Mouse (Mus musculus): Measurements from ENCODE around the gene Zfp207. TPM values are rescaled to one million over a fixed set of nuclear protein-coding genes. Genes with fewer than 3 reads are reported as not detected.
"Not testable (repeated sequence)": the region's sequence is repeated elsewhere in the genome, so short reads cannot be mapped to it uniquely, and the experiment has no call there.

Gene Zfp207
- polyA plus RNA-seq, 1 experiment from 2014 or later: 168 TPM

DNA sequence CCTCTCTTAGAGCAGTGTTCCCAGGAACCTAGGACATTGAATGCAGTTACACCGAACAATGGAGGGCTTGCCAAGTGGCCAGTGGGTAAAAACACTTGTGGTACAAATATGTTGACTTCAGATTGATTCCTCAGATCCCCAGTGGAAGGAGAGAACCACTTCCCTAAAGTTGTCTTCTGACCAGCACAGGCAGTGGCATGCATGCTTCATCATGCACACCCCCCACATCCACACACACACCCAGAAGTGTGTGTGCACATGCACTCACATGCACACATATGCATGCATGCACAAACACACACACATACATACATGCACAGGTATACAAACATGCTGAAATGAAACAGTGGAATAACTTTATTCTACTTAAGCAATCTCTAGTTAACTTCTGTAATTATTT, 36.7 kb downstream of the Zfp207 start:
- Histone ChIP-seq H3K27me3 (replicated peaks) (no peaks in the 10 kb centered on the region), H3K36me3 (peaks cover 21% of the 10 kb centered on the region), H3K4me3 (replicated peaks) (no peak overlapping the region), H3K9me3 (replicated peaks) (no peaks in the 10 kb centered on the region), H3K4me1 (no peaks in the 10 kb centered on the region), H3K4me2 (no peak overlapping the region), H3K27ac (replicated peaks) (no peak overlapping the region), H3K9ac (replicated peaks) (no peak overlapping the region)
- WGBS: 85% methylated on average over 1 of the region's 1 CpGs
- ATAC-seq (ENCODE audit: low FRiP score): no peak

- peaks cover 15% of the 10 kb centered on the region for H3K36me3 ChIP-seq
- WGBS: 79% methylated on average over 2 of the region's 2 CpGs
- H3K27me3 ChIP-seq (replicated peaks): no peaks in the 10 kb centered on the region
- no peak overlapping the region for H3K27ac ChIP-seq (replicated peaks)
- no peak overlapping the region for H3K4me2 ChIP-seq
- H3K9me3 ChIP-seq (replicated peaks): no peaks in the 10 kb centered on the region
- ATAC-seq (ENCODE audit: low FRiP score): no peak
- H3K4me3 ChIP-seq (replicated peaks): no peak overlapping the region
- H3K9ac ChIP-seq (replicated peaks): no peak overlapping the region
- no peaks in the 10 kb centered on the region for H3K4me1 ChIP-seq
Observed at GRCm38 (mm10) chr11:80420202-80420984, 37.3 kb downstream of the Zfp207 start.

GRCm38 (mm10) chr11:80421421-80422047, 38.5 kb downstream of the Zfp207 start:
- Histone ChIP-seq H3K4me2 (no peak overlapping the region), H3K27me3 (replicated peaks) (no peaks in the 10 kb centered on the region), H3K36me3 (peaks cover 8% of the 10 kb centered on the region), H3K27ac (replicated peaks) (no peak overlapping the region), H3K4me1 (no peaks in the 10 kb centered on the region), H3K9me3 (replicated peaks) (no peaks in the 10 kb centered on the region), H3K9ac (replicated peaks) (no peak overlapping the region), H3K4me3 (replicated peaks) (no peak overlapping the region)
- 84% methylated on average over 7 of the region's 7 CpGs for WGBS
- no peak for ATAC-seq (ENCODE audit: low FRiP score)

- no peak overlapping the region for H3K27ac ChIP-seq (replicated peaks)
- 92% methylated on average over 2 of the region's 2 CpGs for WGBS
- ATAC-seq (ENCODE audit: low FRiP score): no peak
Observed at GRCm38 (mm10) chr11:80424691-80425090, 41.6 kb downstream of the Zfp207 start.

DNA sequence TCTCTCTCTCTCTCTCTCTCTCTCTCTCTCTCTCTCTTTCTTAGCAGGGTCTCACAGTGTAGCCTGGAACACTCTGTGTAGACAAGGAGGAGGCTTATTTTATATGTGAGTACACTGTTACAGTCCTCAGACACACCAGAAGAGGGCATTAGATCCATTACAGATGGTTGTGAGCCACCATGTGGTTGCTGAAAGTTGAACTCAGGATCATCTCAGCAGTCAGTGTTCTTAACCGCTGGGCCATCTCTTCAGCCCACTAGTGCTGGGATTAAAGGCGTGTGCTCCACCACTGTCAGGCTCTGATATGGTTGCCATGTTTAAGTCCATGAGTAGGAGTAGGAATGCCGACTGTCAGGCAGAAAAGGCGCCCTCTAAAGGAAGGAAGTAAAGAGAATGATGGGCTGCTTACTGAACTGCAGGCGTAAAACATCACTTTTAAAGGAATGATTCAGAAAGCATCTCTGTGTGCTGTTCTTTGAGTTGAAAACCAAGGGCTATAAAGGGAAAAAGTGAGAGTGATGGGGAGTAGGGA, 42.2 kb downstream of the Zfp207 start:
- H3K4me3 ChIP-seq (replicated peaks): no peak overlapping the region
- no peaks in the 10 kb centered on the region for H3K36me3 ChIP-seq
- no peak for ATAC-seq (ENCODE audit: low FRiP score)
- no peak overlapping the region for H3K27ac ChIP-seq (replicated peaks)
- H3K4me1 ChIP-seq: peaks cover 13% of the 10 kb centered on the region
- WGBS: 68% methylated on average over 5 of the region's 5 CpGs
- no peak overlapping the region for H3K9ac ChIP-seq (replicated peaks)
- no peaks in the 10 kb centered on the region for H3K27me3 ChIP-seq (replicated peaks)
- H3K9me3 ChIP-seq (replicated peaks): no peaks in the 10 kb centered on the region
- H3K4me2 ChIP-seq: no peak overlapping the region

More at GRCm38 (mm10) chr11:80424691-80425090, 41.6 kb downstream of the Zfp207 start:
- Histone ChIP-seq H3K4me2 (no peak overlapping the region), H3K27me3 (replicated peaks) (no peaks in the 10 kb centered on the region), H3K9ac (replicated peaks) (no peak overlapping the region), H3K4me3 (replicated peaks) (no peak overlapping the region), H3K36me3 (no peaks in the 10 kb centered on the region), H3K4me1 (peaks cover 9% of the 10 kb centered on the region), H3K9me3 (replicated peaks) (no peaks in the 10 kb centered on the region)

- H3K36me3 ChIP-seq; H3K27me3 ChIP-seq (replicated peaks); H3K4me3 ChIP-seq (replicated peaks); H3K4me2 ChIP-seq; H3K9me3 ChIP-seq (replicated peaks); H3K9ac ChIP-seq (replicated peaks); ATAC-seq (ENCODE audit: low FRiP score); H3K27ac ChIP-seq (replicated peaks): not testable (repeated sequence)
- WGBS: 85% methylated on average over 16 of the region's 16 CpGs
- peaks cover 16% of the 10 kb centered on the region for H3K4me1 ChIP-seq
Observed at GRCm38 (mm10) chr11:80426029-80426813, 43.1 kb downstream of the Zfp207 start.

GRCm38 (mm10) chr11:80428381-80429008, 45.4 kb downstream of the Zfp207 start, which contains the start of gene Psmd11:
Psmd11 (plus strand) TSS chr11:80428615.
- Histone ChIP-seq H3K4me3 (replicated peaks) (peak within 1 kb of the TSS; percentile 96), H3K4me2 (peak within 1 kb of the TSS; percentile 77), H3K36me3 (peaks cover 16% of the 10 kb centered on the region), H3K9ac (replicated peaks) (peak within 1 kb of the TSS; percentile 97), H3K9me3 (replicated peaks) (no peaks in the 10 kb centered on the region), H3K27me3 (replicated peaks) (no peaks in the 10 kb centered on the region), H3K27ac (replicated peaks) (peak within 1 kb of the TSS; percentile 94), H3K4me1 (peaks cover 16% of the 10 kb centered on the region)
- peak; percentile 99 for ATAC-seq (ENCODE audit: low FRiP score)
- WGBS: under 1% methylated on average over 56 of the region's 58 CpGs

- Histone ChIP-seq H3K9ac (replicated peaks) (peak overlapping the region; percentile 97), H3K27ac (replicated peaks) (peak overlapping the region; percentile 94), H3K4me1 (peaks cover 16% of the 10 kb centered on the region), H3K4me3 (replicated peaks) (peak overlapping the region; percentile 96), H3K27me3 (replicated peaks) (no peaks in the 10 kb centered on the region), H3K36me3 (peaks cover 18% of the 10 kb centered on the region), H3K9me3 (replicated peaks) (no peaks in the 10 kb centered on the region), H3K4me2 (peak overlapping the region; percentile 77)
- WGBS: under 1% methylated on average over 36 of the region's 37 CpGs
- ATAC-seq (ENCODE audit: low FRiP score): no peak; the same call in 1 of the 2 replicates
Observed at GRCm38 (mm10) chr11:80429009-80429475, 46.0 kb downstream of the Zfp207 start.

GRCm38 (mm10) chr11:80429500-80430166, 46.6 kb downstream of the Zfp207 start:
- Histone ChIP-seq H3K9me3 (replicated peaks) (no peaks in the 10 kb centered on the region), H3K4me3 (replicated peaks) (peak overlapping the region; percentile 96), H3K36me3 (peaks cover 20% of the 10 kb centered on the region), H3K27ac (replicated peaks) (no peak overlapping the region), H3K4me1 (peaks cover 16% of the 10 kb centered on the region), H3K4me2 (peak overlapping the region; percentile 77), H3K9ac (replicated peaks) (peak overlapping the region; percentile 97), H3K27me3 (replicated peaks) (no peaks in the 10 kb centered on the region)
- ATAC-seq (ENCODE audit: low FRiP score): no peak
- WGBS: 68% methylated on average over 14 of the region's 14 CpGs

GRCm38 (mm10) chr11:80430366-80430910, 47.4 kb downstream of the Zfp207 start:
- Histone ChIP-seq H3K27me3 (replicated peaks) (no peaks in the 10 kb centered on the region), H3K9me3 (replicated peaks) (no peaks in the 10 kb centered on the region), H3K36me3 (peaks cover 22% of the 10 kb centered on the region), H3K4me1 (peaks cover 16% of the 10 kb centered on the region), H3K9ac (replicated peaks) (no peak overlapping the region), H3K4me3 (replicated peaks) (no peak overlapping the region), H3K4me2 (no peak overlapping the region), H3K27ac (replicated peaks) (no peak overlapping the region)
- ATAC-seq (ENCODE audit: low FRiP score): no peak
- 96% methylated on average over 3 of the region's 3 CpGs for WGBS

Data from neural tube, embryonic 15.5 days (tissue).